Mouse (Mus musculus): ENCODE measurements around the gene Fsd1l. TPM values are rescaled to one million over a fixed set of nuclear protein-coding genes. Genes with fewer than 3 reads are reported as not detected.

The Fsd1l gene
- polyA plus RNA-seq, 1 experiment from 2014 or later: 13.1 TPM

GRCm38 (mm10) chr4:53596063-53596895 lies 35.0 kb upstream of the Fsd1l start:
- Histone ChIP-seq H3K4me1 (no peaks in the 10 kb centered on the region), H3K27ac (replicated peaks) (no peak overlapping the region), H3K9me3 (replicated peaks) (no peaks in the 10 kb centered on the region), H3K9ac (no peak overlapping the region), H3K36me3 (no peaks in the 10 kb centered on the region), H3K4me2 (replicated peaks) (no peak overlapping the region), H3K27me3 (no peaks in the 10 kb centered on the region), H3K4me3 (replicated peaks) (no peak overlapping the region)
- no peak for ATAC-seq (ENCODE audit: insufficient number of reproducible peaks, low FRiP score, low TSS enrichment, low read depth)
- 80% methylated on average over 15 of the region's 15 CpGs for WGBS

- Histone ChIP-seq H3K27me3 (no peaks in the 10 kb centered on the region), H3K36me3 (no peaks in the 10 kb centered on the region), H3K27ac (replicated peaks) (no peak overlapping the region), H3K4me1 (no peaks in the 10 kb centered on the region), H3K9ac (no peak overlapping the region), H3K4me3 (replicated peaks) (no peak overlapping the region), H3K9me3 (replicated peaks) (no peaks in the 10 kb centered on the region), H3K4me2 (replicated peaks) (no peak overlapping the region)
- 47% methylated on average over 6 of the region's 6 CpGs for WGBS
- no peak for ATAC-seq (ENCODE audit: insufficient number of reproducible peaks, low FRiP score, low TSS enrichment, low read depth)
Measured at GRCm38 (mm10) chr4:53600462-53600861, 30.8 kb upstream of the Fsd1l start.

- H3K9ac ChIP-seq: no peak overlapping the region
- H3K4me2 ChIP-seq (replicated peaks): no peak overlapping the region
- no peak overlapping the region for H3K27ac ChIP-seq (replicated peaks)
- WGBS: 83% methylated on average over 5 of the region's 5 CpGs
- H3K9me3 ChIP-seq (replicated peaks): no peaks in the 10 kb centered on the region
- no peak for ATAC-seq (ENCODE audit: insufficient number of reproducible peaks, low FRiP score, low TSS enrichment, low read depth)
- no peaks in the 10 kb centered on the region for H3K36me3 ChIP-seq
- no peaks in the 10 kb centered on the region for H3K4me1 ChIP-seq
- H3K4me3 ChIP-seq (replicated peaks): no peak overlapping the region
- no peaks in the 10 kb centered on the region for H3K27me3 ChIP-seq
Measured at GRCm38 (mm10) chr4:53614576-53615225, 16.6 kb upstream of the Fsd1l start.

- no peak overlapping the region for H3K27ac ChIP-seq (replicated peaks)
- no peaks in the 10 kb centered on the region for H3K36me3 ChIP-seq
- no peaks in the 10 kb centered on the region for H3K27me3 ChIP-seq
- H3K9me3 ChIP-seq (replicated peaks): no peaks in the 10 kb centered on the region
- H3K4me2 ChIP-seq (replicated peaks): no peak overlapping the region
- WGBS: 56% methylated on average over 3 of the region's 3 CpGs
- no peaks in the 10 kb centered on the region for H3K4me1 ChIP-seq
- no peak overlapping the region for H3K4me3 ChIP-seq (replicated peaks)
- ATAC-seq (ENCODE audit: insufficient number of reproducible peaks, low FRiP score, low TSS enrichment, low read depth): no peak
- H3K9ac ChIP-seq: no peak overlapping the region
Measured at GRCm38 (mm10) chr4:53617968-53618367, 13.3 kb upstream of the Fsd1l start.

GRCm38 (mm10) chr4:53620104-53620503 lies 11.2 kb upstream of the Fsd1l start:
- Histone ChIP-seq H3K27me3 (no peaks in the 10 kb centered on the region), H3K9me3 (replicated peaks) (no peaks in the 10 kb centered on the region), H3K4me1 (no peaks in the 10 kb centered on the region), H3K4me3 (replicated peaks) (no peak overlapping the region), H3K9ac (no peak overlapping the region), H3K36me3 (no peaks in the 10 kb centered on the region), H3K27ac (replicated peaks) (no peak overlapping the region), H3K4me2 (replicated peaks) (no peak overlapping the region)
- ATAC-seq (ENCODE audit: insufficient number of reproducible peaks, low FRiP score, low TSS enrichment, low read depth): no peak
- WGBS: 84% methylated on average over 6 of the region's 6 CpGs

GRCm38 (mm10) chr4:53621084-53621483 lies 10.2 kb upstream of the Fsd1l start:
- no peak overlapping the region for H3K9ac ChIP-seq

GRCm38 (mm10) chr4:53621490-53621889 lies 9.8 kb upstream of the Fsd1l start:
- Histone ChIP-seq H3K9ac (no peak overlapping the region), H3K4me3 (replicated peaks) (no peak overlapping the region), H3K27me3 (no peaks in the 10 kb centered on the region), H3K9me3 (replicated peaks) (no peaks in the 10 kb centered on the region), H3K36me3 (no peaks in the 10 kb centered on the region), H3K27ac (replicated peaks) (no peak overlapping the region), H3K4me1 (no peaks in the 10 kb centered on the region), H3K4me2 (replicated peaks) (no peak overlapping the region)
- ATAC-seq (ENCODE audit: insufficient number of reproducible peaks, low FRiP score, low TSS enrichment, low read depth): no peak
- 76% methylated on average over 5 of the region's 5 CpGs for WGBS

More at GRCm38 (mm10) chr4:53621084-53621483, 10.2 kb upstream of the Fsd1l start:
- Histone ChIP-seq H3K4me1 (no peaks in the 10 kb centered on the region), H3K4me2 (replicated peaks) (no peak overlapping the region), H3K27me3 (no peaks in the 10 kb centered on the region), H3K9me3 (replicated peaks) (no peaks in the 10 kb centered on the region), H3K4me3 (replicated peaks) (no peak overlapping the region), H3K27ac (replicated peaks) (no peak overlapping the region), H3K36me3 (no peaks in the 10 kb centered on the region)
- ATAC-seq (ENCODE audit: insufficient number of reproducible peaks, low FRiP score, low TSS enrichment, low read depth): no peak
- WGBS: 66% methylated on average over 6 of the region's 6 CpGs

GRCm38 (mm10) chr4:53623711-53624110 lies 7.6 kb upstream of the Fsd1l start:
- Histone ChIP-seq H3K4me1 (no peaks in the 10 kb centered on the region), H3K9ac (no peak overlapping the region), H3K4me2 (replicated peaks) (no peak overlapping the region), H3K36me3 (no peaks in the 10 kb centered on the region), H3K27ac (replicated peaks) (no peak overlapping the region), H3K9me3 (replicated peaks) (no peaks in the 10 kb centered on the region), H3K4me3 (replicated peaks) (no peak overlapping the region), H3K27me3 (no peaks in the 10 kb centered on the region)
- no peak for ATAC-seq (ENCODE audit: insufficient number of reproducible peaks, low FRiP score, low TSS enrichment, low read depth)
- WGBS: 84% methylated on average over 1 of the region's 1 CpGs

GRCm38 (mm10) chr4:53624816-53625215 lies 6.5 kb upstream of the Fsd1l start:
- Histone ChIP-seq H3K4me3 (replicated peaks) (no peak overlapping the region), H3K9me3 (replicated peaks) (no peaks in the 10 kb centered on the region), H3K9ac (no peak overlapping the region), H3K36me3 (no peaks in the 10 kb centered on the region), H3K27ac (replicated peaks) (no peak overlapping the region), H3K4me1 (0 out of 2 replicates have a peak, but pooled peaks cover 4% of the 10 kb centered on the region), H3K27me3 (no peaks in the 10 kb centered on the region), H3K4me2 (replicated peaks) (no peak overlapping the region)
- no peak for ATAC-seq (ENCODE audit: insufficient number of reproducible peaks, low FRiP score, low TSS enrichment, low read depth)
- 54% methylated on average over 4 of the region's 4 CpGs for WGBS

- 0 out of 2 replicates have a peak, but pooled peaks cover 4% of the 10 kb centered on the region for H3K4me1 ChIP-seq
- no peak overlapping the region for H3K27ac ChIP-seq (replicated peaks)
- H3K27me3 ChIP-seq: no peaks in the 10 kb centered on the region
- H3K9me3 ChIP-seq (replicated peaks): no peaks in the 10 kb centered on the region
- no peak overlapping the region for H3K4me3 ChIP-seq (replicated peaks)
- H3K4me2 ChIP-seq (replicated peaks): no peak overlapping the region
- WGBS: 83% methylated on average over 3 of the region's 3 CpGs
- no peak for ATAC-seq (ENCODE audit: insufficient number of reproducible peaks, low FRiP score, low TSS enrichment, low read depth)
- H3K36me3 ChIP-seq: no peaks in the 10 kb centered on the region
- no peak overlapping the region for H3K9ac ChIP-seq
Measured at GRCm38 (mm10) chr4:53625263-53625662, 6.0 kb upstream of the Fsd1l start.

- Histone ChIP-seq H3K4me2 (replicated peaks) (no peak overlapping the region), H3K9me3 (replicated peaks) (no peaks in the 10 kb centered on the region), H3K27ac (replicated peaks) (no peak overlapping the region), H3K9ac (no peak overlapping the region), H3K36me3 (no peaks in the 10 kb centered on the region), H3K27me3 (no peaks in the 10 kb centered on the region), H3K4me3 (replicated peaks) (no peak overlapping the region), H3K4me1 (peaks cover 14% of the 10 kb centered on the region; the same call in 1 of the 2 replicates)
- ATAC-seq (ENCODE audit: insufficient number of reproducible peaks, low FRiP score, low TSS enrichment, low read depth): no peak
- 32% methylated on average over 4 of the region's 4 CpGs for WGBS
Measured at GRCm38 (mm10) chr4:53628924-53629323, 2.3 kb upstream of the Fsd1l start.

All from embryonic facial prominence, embryonic 15.5 days (tissue).